Mouse (Mus musculus) myocyte (in vitro differentiated cells): ENCODE results near the gene Hectd4. TPM values are rescaled to one million over a fixed set of nuclear protein-coding genes. Genes with fewer than 3 reads are reported as not detected.

Experiments used
- H3K27me3 ChIP-seq: one replicate; pipeline ENCODE4 v1.6.1; 2011; ENCODE audit not compliant: control insufficient read depth, insufficient read depth, insufficient read length
- H3K36me3 ChIP-seq: one replicate; pipeline ENCODE4 v1.6.1; 2011; ENCODE audit not compliant: control insufficient read depth, insufficient read depth
- H3K4me2 ChIP-seq: one replicate; pipeline ENCODE4 v1.6.1; 2011; ENCODE audit warnings: low read depth, control low read depth
- H3K4me3 ChIP-seq: one replicate; pipeline ENCODE4 v1.5.1; 2011; ENCODE audit warnings: mild to moderate bottlenecking, control low read depth, moderate library complexity
- H3K79me2 ChIP-seq: one replicate; pipeline ENCODE4 v1.6.1; 2011; ENCODE audit not compliant: control insufficient read depth, insufficient read depth
- H3ac ChIP-seq: one replicate; pipeline ENCODE4 v1.6.1; 2011; ENCODE audit not compliant: control insufficient read depth, insufficient read length
- CEBPB ChIP-seq: IDR thresholded peaks from 2 replicates; pipeline ENCODE4 v1.6.1; 2011; ENCODE audit warnings: mild to moderate bottlenecking, moderate library complexity; ENCODE audit not compliant: poor library complexity, insufficient read depth, severe bottlenecking
- E2F4 ChIP-seq: IDR thresholded peaks from one replicate; pipeline ENCODE4 v1.6.1; 2011; ENCODE audit warnings: mild to moderate bottlenecking, control low read depth, moderate library complexity; ENCODE audit not compliant: insufficient read depth
- MAX ChIP-seq: IDR thresholded peaks from one replicate; pipeline ENCODE4 v1.6.1; 2011; ENCODE audit warnings: low read depth, mild to moderate bottlenecking, control low read depth
- MYOD1 ChIP-seq, 3 experiments: IDR thresholded peaks; one replicate each; pipeline ENCODE4 v1.6.1; 2011; ENCODE audit warnings: control low read depth in 2 of 3, low read depth in 2 of 3, mild to moderate bottlenecking in 2 of 3, moderate library complexity in 1 of 3; ENCODE audit not compliant: insufficient read length in 2 of 3, control insufficient read depth in 1 of 3
- MYOG ChIP-seq, 3 experiments: IDR thresholded peaks; one replicate each; pipeline ENCODE4 v1.6.1; 2011; ENCODE audit warnings: control low read depth in 2 of 3, low read depth in 2 of 3, mild to moderate bottlenecking in 2 of 3; ENCODE audit not compliant: insufficient read length in 2 of 3, control insufficient read depth in 1 of 3, insufficient read depth in 1 of 3
- POLR2A ChIP-seq: IDR thresholded peaks from one replicate; pipeline ENCODE4 v1.6.1; 2011; ENCODE audit warnings: low read depth, mild to moderate bottlenecking, control low read depth, moderate library complexity; ENCODE audit not compliant: insufficient read length
- POLR2AphosphoS2 ChIP-seq: IDR thresholded peaks from one replicate; pipeline ENCODE4 v1.6.1; 2011; ENCODE audit warnings: low read depth, control low read depth; ENCODE audit not compliant: insufficient read length
- REST ChIP-seq: IDR thresholded peaks from one replicate; pipeline ENCODE4 v1.6.1; 2011; ENCODE audit warnings: mild to moderate bottlenecking, control low read depth, moderate library complexity; ENCODE audit not compliant: insufficient read depth, insufficient read length
- SRF ChIP-seq: IDR thresholded peaks from one replicate; pipeline ENCODE4 v1.6.1; 2011; ENCODE audit warnings: low read depth; ENCODE audit not compliant: control insufficient read depth, insufficient read length
- TCF12 ChIP-seq: IDR thresholded peaks from one replicate; pipeline ENCODE4 v1.6.1; 2011; ENCODE audit warnings: mild to moderate bottlenecking, control low read depth; ENCODE audit not compliant: poor library complexity, insufficient read depth, severe bottlenecking
- TCF3 ChIP-seq: IDR thresholded peaks from one replicate; pipeline ENCODE4 v1.6.1; 2011; ENCODE audit warnings: low read depth, control low read depth; ENCODE audit not compliant: insufficient read length
- USF1 ChIP-seq: IDR thresholded peaks from one replicate; pipeline ENCODE4 v1.6.1; 2011; ENCODE audit warnings: low read depth, mild to moderate bottlenecking, control low read depth, moderate library complexity
- polyA plus RNA-seq: library from polyadenylated mRNA; unstranded; fragments of >200 nt; fragmentation: generic; extraction: Trizol; gene quantifications from one replicate; pipeline ENCODE4 v1.2.1, GENCODE M21; 2012; ENCODE audit warnings: missing spikeins

The Hectd4 gene
- polyA plus RNA-seq, 1 experiment: 6.6 TPM

DNA sequence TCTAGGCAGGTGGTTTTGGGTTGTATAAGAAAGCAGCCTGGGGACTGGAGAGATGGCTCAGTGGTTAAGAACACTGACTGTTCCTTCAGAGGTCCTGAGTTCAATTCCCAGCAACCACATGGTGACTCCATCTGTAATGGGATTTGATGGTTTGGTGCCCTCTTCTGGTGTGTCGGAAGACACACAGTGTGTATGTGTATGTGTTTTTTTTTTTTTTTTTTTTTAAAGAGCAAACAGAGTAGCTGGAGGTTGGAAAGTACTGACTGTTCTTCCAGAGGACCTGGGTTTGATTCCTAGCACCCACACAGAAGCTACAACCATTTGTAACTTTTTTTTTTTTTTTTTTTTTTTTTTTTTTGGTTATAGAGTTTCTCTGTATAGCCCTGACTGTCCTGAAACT, 12.8 kb downstream of the Hectd4 start:
- H3ac ChIP-seq: no peak overlapping the region
- no peaks in the 10 kb centered on the region for H3K36me3 ChIP-seq
- no peak overlapping the region for H3K4me3 ChIP-seq
- peaks cover 41% of the 10 kb centered on the region for H3K79me2 ChIP-seq
- no peak overlapping the region for H3K4me2 ChIP-seq
- H3K27me3 ChIP-seq: no peaks in the 10 kb centered on the region
- TF ChIP-seq TCF12 (no peak), E2F4 (no peak), SRF (no peak), TCF3 (no peak), MAX (no peak), CEBPB (no peak), MYOD1 (IDR thresholded peaks at IDR 0.05; ENCODE audit: control insufficient read depth in 1 of 3, insufficient read length in 2 of 3, low read depth in 2 of 3) (no peak), MYOG (IDR thresholded peaks at IDR 0.05; ENCODE audit: control insufficient read depth in 1 of 3, insufficient read depth in 1 of 3, insufficient read length in 2 of 3, low read depth in 2 of 3) (no peak), REST (no peak), USF1 (no peak), POLR2AphosphoS2 (no peak), POLR2A (no peak)

GRCm38 (mm10) chr5:121233726-121234125, 13.7 kb downstream of the Hectd4 start:
- peaks cover 36% of the 10 kb centered on the region for H3K79me2 ChIP-seq
- no peak overlapping the region for H3K4me3 ChIP-seq
- no peaks in the 10 kb centered on the region for H3K36me3 ChIP-seq
- H3K27me3 ChIP-seq: no peaks in the 10 kb centered on the region
- no peak overlapping the region for H3K4me2 ChIP-seq
- no peak overlapping the region for H3ac ChIP-seq
- TF ChIP-seq MYOG (IDR thresholded peaks at IDR 0.05; ENCODE audit: control insufficient read depth in 1 of 3, insufficient read depth in 1 of 3, insufficient read length in 2 of 3, low read depth in 2 of 3): no peak
- TF ChIP-seq TCF12: no peak
- no peak for TF ChIP-seq POLR2AphosphoS2
- TF ChIP-seq MAX: no peak
- TF ChIP-seq CEBPB: no peak
- TF ChIP-seq POLR2A: no peak
- no peak for TF ChIP-seq USF1
- TF ChIP-seq MYOD1 (IDR thresholded peaks at IDR 0.05; ENCODE audit: control insufficient read depth in 1 of 3, insufficient read length in 2 of 3, low read depth in 2 of 3): no peak
- TF ChIP-seq E2F4: no peak
- no peak for TF ChIP-seq SRF
- no peak for TF ChIP-seq REST
- TF ChIP-seq TCF3: no peak

- H3K79me2 ChIP-seq: peaks cover 39% of the 10 kb centered on the region
- H3ac ChIP-seq: no peak overlapping the region
- no peak overlapping the region for H3K4me2 ChIP-seq
- no peaks in the 10 kb centered on the region for H3K36me3 ChIP-seq
- TF ChIP-seq POLR2AphosphoS2: no peak
- TF ChIP-seq E2F4: no peak
- no peak for TF ChIP-seq MYOD1 (IDR thresholded peaks at IDR 0.05; ENCODE audit: control insufficient read depth in 1 of 3, insufficient read length in 2 of 3, low read depth in 2 of 3)
- no peak for TF ChIP-seq POLR2A
- TF ChIP-seq MAX: no peak
- H3K27me3 ChIP-seq: no peaks in the 10 kb centered on the region
- H3K4me3 ChIP-seq: no peak overlapping the region
Observed at GRCm38 (mm10) chr5:121236171-121236570, 16.2 kb downstream of the Hectd4 start.

GRCm38 (mm10) chr5:121238208-121238607, 18.2 kb downstream of the Hectd4 start:
- no peaks in the 10 kb centered on the region for H3K27me3 ChIP-seq
- no peak overlapping the region for H3K4me2 ChIP-seq
- TF ChIP-seq SRF: no peak
- H3K4me3 ChIP-seq: no peak overlapping the region
- H3K79me2 ChIP-seq: peaks cover 24% of the 10 kb centered on the region
- no peak overlapping the region for H3ac ChIP-seq
- H3K36me3 ChIP-seq: no peaks in the 10 kb centered on the region

GRCm38 (mm10) chr5:121239846-121240245, 19.8 kb downstream of the Hectd4 start:
- no peaks in the 10 kb centered on the region for H3K36me3 ChIP-seq
- no peak overlapping the region for H3ac ChIP-seq
- H3K79me2 ChIP-seq: peaks cover 12% of the 10 kb centered on the region
- no peaks in the 10 kb centered on the region for H3K27me3 ChIP-seq
- TF ChIP-seq POLR2A: no peak
- no peak for TF ChIP-seq CEBPB
- TF ChIP-seq POLR2AphosphoS2: no peak
- no peak for TF ChIP-seq SRF
- TF ChIP-seq TCF3: no peak
- no peak for TF ChIP-seq USF1
- no peak for TF ChIP-seq MAX
- no peak for TF ChIP-seq MYOD1 (IDR thresholded peaks at IDR 0.05; ENCODE audit: control insufficient read depth in 1 of 3, insufficient read length in 2 of 3, low read depth in 2 of 3)
- no peak for TF ChIP-seq E2F4
- TF ChIP-seq MYOG (IDR thresholded peaks at IDR 0.05; ENCODE audit: control insufficient read depth in 1 of 3, insufficient read depth in 1 of 3, insufficient read length in 2 of 3, low read depth in 2 of 3): no peak
- no peak for TF ChIP-seq REST
- no peak for TF ChIP-seq TCF12
- H3K4me2 ChIP-seq: no peak overlapping the region
- H3K4me3 ChIP-seq: no peak overlapping the region
